Mouse (Mus musculus) right cerebral cortex, postnatal 14 days (tissue): ENCODE measurements at regions not wholly inside any gene's neighbourhood (a gene's known extent, or its start where the extent isn't known, plus 50 kb on each side); places are given as distances from the start of the nearest gene placed in this dataset.

Source experiments
- DNase-seq: peaks from one replicate; pipeline ENCODE4 v3.0.0; 2022

DNA sequence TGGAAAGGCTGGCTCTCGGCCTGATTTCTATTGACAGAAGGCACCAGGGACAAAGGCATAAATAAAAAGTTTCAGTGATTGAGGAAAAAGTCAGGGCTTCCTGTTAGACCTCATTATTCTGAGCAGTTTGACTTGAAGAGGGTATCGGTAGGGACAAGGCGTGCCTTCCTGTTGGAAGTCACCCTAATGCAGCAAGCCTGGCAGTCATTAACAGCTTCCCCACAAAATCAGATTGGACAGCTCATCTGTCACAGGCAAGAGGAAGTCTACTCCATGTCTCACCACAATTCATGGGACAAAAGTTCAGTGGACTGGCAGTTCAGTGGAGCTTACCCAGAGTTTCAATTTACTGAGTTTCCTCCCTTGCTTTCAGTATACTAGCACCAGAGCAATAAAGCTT, 715.5 kb downstream of the Fam181b start:
- DNase-seq = no peak

DNA sequence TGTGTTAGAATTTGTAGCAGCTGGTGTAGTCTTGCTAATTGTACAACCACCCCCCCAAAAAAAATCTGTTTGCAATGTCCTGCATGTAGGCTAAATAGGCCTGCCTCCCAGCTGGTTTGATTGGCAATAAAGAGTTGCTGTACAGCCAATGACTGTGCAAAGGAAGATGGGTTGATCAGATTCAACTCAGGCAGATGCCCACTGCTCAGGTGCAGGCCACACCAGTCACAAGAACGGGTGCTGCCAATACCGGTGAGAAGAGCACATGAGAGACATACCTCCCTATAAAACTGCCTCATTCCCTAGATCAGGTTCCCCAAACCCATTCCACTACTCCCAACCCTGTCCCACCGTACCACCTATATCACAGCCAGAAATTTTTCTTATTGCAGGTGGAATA, 756.0 kb downstream of the Fam181b start:
- DNase-seq = no peak

DNA sequence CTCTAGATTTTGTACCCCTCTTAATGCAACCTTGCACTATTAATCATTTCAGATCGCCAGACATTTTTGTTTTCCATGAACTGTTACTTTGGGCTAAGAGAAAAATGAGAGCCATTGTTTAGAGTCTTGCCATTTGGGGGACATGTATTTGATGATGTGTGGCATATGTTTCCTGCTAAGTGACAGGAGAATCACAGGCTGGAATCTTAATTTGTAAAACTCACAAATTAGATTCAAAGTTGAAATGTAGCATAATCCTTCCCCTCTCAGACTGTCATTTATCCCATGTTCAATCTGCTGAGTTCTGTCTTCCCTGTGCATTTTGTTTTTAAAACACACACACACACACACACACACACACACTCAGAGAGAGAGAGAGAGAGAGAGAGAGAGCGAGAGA, 756.5 kb downstream of the Fam181b start:
- DNase-seq = no peak

DNA sequence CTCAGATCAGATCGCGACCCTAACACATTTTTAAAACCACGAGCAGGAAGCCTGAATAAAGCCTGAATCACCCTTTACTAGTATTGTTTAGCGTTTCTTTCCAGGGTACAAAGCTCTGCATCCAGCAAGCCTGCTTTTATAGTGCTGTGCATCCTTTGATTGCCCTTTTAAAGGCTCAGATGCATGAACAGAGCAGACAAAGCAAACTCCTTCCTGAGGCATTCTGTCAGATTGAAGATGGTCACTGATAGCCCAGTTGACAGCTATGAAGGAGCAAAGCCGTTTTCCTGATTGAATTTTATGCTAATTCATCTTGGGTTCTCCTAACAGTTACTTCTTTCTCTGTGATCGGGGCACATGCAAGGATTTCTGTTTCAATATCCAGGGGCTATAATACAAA, 775.4 kb downstream of the Fam181b start:
- no peak for DNase-seq

DNA sequence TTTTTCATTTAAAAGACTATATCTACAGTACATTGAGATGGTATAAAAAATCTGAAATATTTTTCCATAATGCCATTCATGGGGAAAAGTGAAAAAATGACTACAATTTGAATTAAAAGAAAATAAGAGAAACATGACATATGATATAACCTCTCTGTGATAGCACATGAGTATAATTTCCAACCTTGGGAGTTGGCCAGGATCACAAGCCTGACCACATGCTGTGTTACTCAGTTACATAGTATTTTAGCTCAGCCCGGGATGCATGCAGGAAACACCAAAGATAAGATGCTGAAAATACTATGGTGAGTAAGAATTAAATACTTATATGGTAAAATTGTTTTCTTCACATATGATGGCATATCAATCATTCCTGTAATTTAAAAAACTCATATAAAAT, 814.0 kb downstream of the Fam181b start:
- DNase-seq = no peak

DNA sequence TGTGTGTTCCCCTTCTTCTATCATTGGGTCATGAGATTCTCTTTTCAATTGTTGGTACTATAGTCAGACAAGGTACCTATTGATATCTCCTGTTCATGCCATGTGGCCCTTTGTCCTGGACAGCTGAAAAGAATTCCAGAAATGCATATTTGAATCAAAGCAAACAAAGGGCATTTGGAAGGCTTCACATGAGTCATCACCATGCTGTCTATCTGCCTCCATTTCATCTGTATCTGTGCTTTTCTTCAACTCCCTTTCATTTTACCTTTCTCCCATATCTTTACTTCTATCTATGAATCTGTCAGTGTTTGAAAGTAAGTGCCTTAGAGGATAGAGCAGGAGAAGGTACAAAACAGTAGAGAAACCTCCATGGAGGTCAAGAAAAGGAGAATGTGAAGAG, 817.3 kb downstream of the Fam181b start:
- no peak for DNase-seq

DNA sequence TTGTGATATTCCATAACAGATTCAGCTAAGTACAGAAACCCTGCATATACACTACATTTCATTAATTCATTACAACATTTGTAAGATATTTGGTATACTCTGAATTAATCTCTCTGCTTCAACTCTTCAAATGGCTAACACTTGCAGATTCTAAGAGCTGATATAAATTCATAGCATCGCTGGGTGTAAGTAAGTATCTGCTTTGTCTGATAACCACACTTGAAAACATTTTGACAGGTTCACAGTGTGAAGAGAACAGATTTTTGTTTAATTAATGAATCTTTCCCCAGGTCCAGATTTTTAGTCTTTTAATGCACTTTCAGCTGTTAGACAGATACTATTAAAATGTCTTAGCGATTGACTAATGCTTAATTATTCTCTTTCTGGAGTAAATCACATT, 823.1 kb downstream of the Fam181b start:
- DNase-seq = no peak

DNA sequence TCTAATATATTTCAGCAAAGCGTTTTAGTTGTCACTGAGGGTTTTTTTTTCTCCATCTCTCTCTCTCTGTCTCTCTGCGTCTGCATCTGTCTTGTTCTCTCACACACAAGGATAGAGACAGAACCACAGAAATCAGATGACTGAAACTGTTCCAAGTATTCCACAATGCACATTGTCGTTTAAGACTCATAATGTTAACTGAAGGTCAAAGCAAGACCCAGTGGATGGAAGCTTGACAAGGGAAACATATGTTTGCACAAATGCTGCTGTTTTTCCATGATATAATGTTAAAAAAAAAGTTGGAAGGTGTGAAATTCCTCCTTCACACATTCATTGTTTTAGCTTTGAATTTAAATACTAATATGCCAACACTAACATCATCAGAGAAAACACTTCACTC, 857.3 kb downstream of the Fam181b start:
- no peak for DNase-seq

DNA sequence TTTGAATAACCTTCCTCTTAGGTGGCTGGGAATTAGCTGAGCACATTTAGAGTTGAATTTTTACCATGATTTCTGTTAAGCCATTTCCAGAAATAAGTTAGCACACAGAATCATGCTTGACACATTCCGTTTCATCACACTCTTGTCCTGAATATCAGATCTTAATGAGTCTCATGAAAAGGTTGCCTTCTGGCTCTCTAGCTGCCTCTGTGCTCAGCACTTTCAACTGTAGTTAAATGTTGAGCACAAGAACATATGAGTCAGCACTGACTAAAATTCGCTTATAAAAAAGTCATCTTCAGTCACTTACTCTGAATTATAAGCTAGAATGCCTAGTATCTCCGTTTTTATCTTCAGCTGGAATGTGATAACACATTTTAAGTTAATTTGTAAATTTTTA, 902.4 kb downstream of the Fam181b start:
- DNase-seq = no peak

DNA sequence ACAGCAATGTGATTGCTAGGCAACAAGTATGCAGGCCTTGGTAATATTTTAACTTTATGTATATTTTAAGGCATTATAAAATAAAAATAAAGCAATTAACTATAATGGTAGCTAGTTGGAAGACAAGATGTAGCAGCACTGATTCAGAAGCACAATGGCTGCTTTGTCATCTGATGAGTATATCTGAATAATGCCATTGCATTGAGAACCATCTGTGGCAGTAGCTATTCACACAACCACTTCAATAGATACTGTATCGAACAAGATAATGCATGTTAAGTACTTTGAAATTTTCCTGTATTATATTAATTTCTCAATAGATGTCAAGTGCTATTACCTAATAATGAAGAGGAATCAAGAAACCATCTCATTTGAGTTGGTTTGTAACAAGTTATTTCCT, 923.1 kb downstream of the Fam181b start:
- no peak for DNase-seq

DNA sequence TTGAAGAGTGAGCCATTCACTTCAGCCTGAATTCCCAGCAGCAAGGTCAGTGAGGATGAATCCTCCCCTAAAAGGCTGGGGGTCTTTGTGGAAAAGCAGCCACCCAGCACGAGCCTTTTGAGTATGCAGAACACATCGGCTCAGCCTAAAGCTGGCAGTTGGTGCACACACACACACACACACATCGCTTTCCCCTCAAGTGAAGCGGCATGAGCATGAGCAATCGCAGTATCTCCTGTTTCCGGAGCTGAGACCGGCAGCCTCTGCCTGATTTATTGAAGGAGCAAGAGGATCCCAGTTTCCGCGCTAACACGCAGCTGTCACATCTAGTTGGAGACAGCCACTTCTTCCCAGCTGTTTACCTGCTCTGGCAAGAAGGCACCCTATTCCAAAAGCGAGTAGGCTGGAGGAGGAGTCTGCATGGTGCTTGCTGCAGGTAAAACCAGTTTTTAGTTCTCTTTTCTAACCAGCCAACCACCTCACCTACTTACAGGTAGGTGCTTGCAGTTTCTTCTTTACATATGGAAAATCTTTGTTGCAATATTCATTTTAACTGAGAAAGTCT, 962.9 kb downstream of the Fam181b start:
- peak; percentile 18 for DNase-seq

DNA sequence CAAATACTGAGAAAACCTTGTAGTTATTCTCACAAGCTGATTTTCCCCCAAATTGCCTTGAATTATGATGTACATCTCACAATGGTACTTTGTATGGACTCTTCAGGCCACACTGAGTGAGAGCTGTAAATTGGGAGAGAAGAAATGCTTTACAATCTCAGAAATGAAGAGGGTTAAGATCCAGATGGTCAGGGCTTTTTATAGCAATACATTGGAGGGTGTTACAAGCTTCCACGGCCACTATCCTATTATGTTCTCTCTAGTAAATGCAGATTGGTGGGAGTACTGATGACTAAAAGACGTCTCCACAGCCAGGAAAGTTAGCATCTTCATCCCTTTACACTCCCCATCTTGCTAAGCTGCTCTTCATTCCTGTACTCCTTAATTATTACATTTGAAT, 965.8 kb downstream of the Fam181b start:
- no peak for DNase-seq

DNA sequence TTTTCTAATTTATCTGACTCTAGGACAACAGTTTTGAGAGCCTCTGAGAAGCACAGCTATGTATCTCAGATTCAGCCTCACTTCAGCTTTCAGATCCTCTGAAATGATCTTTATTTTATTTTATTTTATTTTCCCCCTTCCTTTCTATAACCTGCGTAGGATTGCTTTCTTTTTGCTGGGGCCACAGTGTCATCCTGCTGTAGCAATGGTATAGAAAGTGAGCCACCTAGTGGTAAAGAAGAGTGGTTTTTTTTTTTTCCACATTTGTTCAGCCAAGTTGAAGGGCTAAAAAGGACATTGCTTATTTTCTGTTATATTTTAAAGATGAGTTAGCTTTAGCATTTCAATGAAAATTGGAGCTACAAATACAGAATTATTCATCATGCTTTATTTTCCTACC, 966.4 kb downstream of the Fam181b start:
- DNase-seq = no peak

DNA sequence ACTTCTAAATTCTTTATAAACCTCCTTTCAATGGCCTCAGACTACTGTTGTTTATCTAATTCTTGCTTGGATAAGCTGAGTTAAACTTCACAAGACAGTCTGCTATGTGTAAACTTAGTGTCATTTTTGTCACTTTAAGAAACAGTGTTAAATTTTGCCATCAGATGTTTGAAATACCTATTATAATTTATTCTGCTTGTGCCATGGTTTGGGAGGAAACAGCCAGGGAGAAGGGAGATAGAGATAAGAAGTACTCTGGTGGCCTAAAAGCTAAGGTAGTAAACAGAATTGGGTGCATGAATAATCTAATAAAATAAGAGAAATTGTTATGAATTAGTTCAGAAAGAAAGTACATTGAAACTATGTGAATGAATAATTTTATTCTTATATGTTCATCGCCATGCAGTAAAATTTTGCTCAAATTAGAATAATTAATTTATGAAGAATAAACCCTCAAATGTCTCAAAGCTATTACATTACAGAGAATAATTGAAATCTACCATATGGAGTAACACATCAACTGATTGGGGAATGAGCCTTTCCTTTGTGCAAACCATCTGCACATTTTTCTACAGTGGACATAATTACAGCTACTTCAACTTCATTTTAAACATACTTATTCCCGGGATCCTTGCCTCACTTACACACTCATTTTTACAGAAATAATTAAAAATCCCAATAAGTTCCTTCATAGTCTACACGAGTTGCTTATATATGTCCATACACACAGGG, 982.3 kb downstream of the Fam181b start:
- DNase-seq = no peak
